Mouse (Mus musculus): ENCODE measurements around the gene Ripor2.

Ripor2 gene

GRCm38 (mm10) chr13:24584403-24584802 is 2.4 kb downstream of the Ripor2 start:
- DNase-seq (ENCODE audit: low spot score): no peak

DNA sequence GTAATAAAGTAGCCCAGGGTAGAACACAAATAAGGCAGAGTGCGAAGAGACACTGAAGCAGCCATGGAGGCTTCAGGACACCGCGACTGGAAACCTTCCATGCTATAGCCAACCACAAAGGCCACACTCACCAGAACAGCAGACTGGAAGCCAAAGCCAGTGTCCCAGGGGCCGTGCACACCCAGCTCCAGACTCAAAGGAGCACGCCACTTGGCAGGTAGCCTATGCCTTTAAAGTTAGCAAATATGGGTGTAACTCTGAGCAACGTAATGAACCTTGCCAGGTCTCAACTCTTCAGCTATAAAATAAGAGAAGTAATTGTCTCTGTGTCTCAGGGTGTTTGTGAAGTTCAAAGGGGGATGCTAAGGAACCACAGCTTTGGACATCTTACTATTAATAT is 2.9 kb downstream of the Ripor2 start:
- DNase-seq (ENCODE audit: low spot score): no peak

DNA sequence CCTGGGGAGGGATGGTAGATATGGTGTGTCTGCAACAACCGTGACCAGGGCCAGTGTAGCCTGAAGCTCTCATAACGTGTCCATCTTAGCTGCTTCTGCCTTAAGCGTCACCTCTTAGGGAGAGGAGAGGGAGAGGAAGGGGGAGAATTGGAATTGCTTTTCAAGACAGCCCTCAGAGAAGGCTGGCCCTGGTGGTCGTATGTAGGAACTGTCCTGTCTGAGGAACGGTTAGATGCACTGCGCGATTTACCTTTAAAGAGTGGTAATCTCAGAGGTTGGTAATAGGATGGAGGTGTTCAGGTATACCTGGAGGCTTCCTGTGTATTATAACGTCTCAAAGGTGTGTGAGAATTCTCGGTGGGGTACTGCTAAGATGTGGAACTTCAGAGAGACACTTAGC is 3.4 kb downstream of the Ripor2 start:
- no peak for DNase-seq (ENCODE audit: low spot score)

- no peak for DNase-seq (ENCODE audit: low spot score)
Observed at GRCm38 (mm10) chr13:24587192-24587895, 5.4 kb downstream of the Ripor2 start.

DNA sequence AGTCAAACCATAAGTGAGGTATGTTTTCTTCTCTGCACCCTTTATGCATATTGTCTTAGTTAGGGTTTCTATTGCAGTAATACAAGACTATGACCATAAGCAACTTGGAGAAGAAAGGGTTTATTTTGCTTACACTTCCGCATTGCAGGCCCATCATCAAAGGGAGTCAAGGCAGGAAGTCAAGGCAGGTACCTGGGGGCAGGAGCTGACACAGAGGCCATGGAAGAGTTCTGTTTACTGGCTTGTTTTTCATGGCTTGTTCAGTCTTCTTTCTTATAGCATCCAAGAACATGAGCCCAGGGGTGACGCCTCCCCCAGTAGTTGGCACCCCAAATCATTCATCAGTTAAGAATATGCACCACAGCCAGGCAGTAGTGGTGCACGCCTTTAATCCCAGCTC is 6.6 kb downstream of the Ripor2 start:
- no peak for DNase-seq (ENCODE audit: low spot score)

GRCm38 (mm10) chr13:24591737-24592136 is 9.7 kb downstream of the Ripor2 start:
- DNase-seq (ENCODE audit: low spot score): no peak

DNA sequence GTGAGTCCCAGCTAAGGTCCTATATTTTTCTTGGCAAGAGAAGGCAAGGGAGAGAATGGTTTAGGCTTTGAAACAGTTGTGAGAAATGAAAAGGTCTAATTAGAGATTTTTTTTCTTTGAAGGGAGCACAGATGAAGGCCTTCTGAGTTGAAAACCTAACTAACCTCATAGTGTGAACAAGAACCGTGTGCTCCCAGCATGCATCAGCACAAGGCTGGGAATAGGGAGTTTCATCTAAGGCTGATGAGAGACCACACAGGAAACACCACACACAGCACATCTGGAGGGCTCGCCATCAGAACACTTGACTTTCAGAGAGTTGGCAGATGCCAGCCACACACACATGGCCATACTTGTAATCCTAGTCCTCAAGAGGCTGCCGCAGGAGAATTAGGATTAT is 12.3 kb downstream of the Ripor2 start:
- no peak for DNase-seq (ENCODE audit: low spot score)

- DNase-seq (ENCODE audit: low spot score): no peak
Observed at GRCm38 (mm10) chr13:24599631-24600041, 17.6 kb downstream of the Ripor2 start.

DNA sequence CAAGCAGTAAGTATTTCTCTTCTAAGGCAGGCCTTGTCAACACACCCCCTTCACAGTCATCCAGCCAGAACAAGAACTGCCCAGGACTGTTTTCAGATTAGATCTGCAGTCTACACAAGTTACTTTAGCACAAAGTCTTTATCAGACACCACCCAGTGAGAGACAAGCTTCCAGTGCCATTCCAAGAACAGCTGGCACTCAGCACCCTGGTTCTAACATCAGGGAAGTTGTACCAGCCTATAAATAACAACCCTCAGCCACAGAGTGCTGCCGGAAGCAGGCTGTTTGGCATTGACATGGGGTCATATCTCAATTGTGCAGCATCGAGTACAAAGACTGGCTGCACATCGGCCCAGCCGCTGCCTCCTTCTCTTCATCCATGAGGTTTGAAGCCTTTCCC is 21.0 kb downstream of the Ripor2 start:
- DNase-seq (ENCODE audit: low spot score): no peak

- no peak for DNase-seq (ENCODE audit: low spot score)
Observed at GRCm38 (mm10) chr13:24603591-24604009, 21.6 kb downstream of the Ripor2 start.

DNA sequence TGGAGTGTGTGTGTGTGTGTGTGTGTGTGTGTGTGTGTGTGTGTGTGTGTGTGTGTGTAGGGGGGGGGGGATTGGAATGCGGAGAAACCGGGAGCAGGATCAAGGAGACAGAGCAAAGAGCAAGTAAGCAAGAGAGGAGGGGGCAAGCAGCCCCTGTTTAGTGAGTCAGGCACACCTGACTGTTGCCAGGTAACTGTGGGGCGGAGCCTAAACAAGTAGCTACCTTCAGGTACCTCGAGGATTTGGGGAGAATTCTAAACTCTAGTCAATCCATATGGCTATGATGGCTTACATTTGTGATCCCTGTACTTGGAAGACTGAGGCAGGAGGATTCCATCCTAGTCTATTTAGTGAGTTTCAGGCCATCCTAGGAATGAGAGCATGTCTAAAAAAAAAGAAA is 22.1 kb downstream of the Ripor2 start:
- no peak for DNase-seq (ENCODE audit: low spot score)

DNA sequence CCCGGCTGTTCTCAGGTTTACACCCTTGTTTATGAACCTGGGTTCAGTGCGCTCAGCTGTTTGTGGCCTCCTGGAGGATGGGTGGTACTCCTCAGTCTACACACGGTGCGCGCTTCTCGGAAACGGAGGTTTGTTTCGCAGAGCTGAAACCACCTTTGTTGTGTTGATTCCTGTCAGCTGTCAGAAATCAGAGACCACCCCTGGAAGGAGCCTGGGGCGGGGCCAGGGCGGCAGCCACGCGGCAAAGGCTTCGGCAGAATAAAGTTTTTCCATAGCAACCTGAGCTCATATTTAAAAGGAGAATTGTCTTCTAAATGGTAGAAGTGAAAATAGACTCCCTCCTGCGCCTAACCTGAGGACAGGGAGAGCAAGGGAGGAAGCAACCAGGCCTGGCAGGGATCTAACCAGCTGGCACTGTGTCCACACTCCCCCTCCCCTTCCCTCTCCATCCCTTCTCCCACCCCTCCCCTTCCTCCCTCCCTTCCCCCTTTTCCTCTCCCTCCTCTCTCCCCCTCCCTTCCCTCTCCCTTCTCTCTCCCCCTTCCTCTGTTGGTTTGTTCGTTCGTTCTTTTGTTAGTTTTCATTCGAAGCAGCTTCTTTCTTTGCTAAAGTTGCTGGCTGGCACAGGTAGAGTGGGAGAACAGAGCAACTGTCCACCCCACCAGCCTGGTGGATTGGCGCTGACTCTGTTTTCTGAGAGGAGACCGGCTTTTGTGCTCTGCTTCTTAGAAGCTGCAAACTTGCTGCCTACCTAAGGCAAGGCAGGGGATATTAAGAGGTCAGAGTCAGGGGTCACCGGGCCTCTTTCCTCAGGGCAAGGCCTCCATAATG is 23.0 kb downstream of the Ripor2 start:
- no peak for DNase-seq (ENCODE audit: low spot score)

DNA sequence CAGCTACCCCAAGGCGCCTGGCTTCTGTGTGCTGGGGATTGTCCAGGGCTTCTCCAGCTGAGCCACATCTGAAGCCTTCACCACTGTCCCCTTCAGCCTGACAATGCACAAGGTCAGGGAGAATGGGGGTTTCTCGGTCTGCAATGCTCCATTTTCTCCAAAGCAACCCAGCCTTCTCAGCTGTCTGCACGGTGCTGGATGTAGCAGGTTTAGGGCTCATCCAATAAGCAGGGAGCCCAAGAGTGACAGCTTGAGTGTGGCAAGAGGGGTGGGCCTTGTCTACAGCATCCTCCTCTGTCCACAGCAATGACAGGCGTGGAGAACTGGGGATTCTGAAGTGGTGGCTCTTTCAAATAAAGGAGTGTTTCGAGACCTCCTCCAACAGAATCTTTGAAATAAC is 23.8 kb downstream of the Ripor2 start:
- DNase-seq (ENCODE audit: low spot score): no peak

DNA sequence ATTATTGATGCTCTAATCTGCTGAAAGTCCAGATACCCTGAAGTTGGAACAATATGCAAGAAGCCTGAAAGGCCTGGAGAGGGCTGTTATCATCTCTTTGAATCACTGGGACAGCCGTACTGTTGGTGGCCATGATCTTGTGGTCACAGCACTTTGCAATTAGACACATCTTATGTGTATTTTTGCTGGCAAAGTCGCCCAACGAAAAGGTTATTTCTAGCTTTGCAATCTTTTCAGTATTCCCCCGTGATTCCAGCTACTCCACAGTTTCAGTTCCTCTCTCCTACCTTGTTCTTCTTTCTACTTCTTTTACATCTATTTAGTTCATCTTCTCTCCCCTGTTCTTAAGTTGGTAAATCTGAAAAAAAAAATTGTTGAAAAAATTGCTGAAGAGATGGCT is 26.0 kb downstream of the Ripor2 start:
- DNase-seq (ENCODE audit: low spot score): no peak

- no peak for DNase-seq (ENCODE audit: low spot score)
Observed at GRCm38 (mm10) chr13:24608709-24609108, 26.7 kb downstream of the Ripor2 start.

DNA sequence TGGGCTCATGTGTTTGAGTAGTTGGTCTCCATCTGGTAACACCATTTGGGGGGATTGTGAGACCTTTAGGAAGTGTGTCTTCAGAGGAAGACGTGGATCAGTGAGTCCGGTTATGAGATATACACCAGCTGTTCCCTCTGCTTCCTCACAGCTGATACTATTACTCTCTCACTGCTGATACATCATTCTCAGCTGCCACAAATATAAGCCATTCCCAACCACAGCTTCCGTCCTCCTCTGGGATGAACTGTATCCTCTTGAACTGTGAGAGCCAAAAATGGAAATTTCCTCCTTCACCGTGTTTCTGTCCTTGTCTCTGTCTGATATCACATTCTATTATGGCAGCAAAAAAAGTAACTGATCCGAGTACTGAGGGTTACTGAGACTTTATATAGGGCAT is 28.9 kb downstream of the Ripor2 start:
- no peak for DNase-seq (ENCODE audit: low spot score)

- DNase-seq (ENCODE audit: low spot score): no peak
Observed at GRCm38 (mm10) chr13:24613031-24613430, 31.0 kb downstream of the Ripor2 start.

DNA sequence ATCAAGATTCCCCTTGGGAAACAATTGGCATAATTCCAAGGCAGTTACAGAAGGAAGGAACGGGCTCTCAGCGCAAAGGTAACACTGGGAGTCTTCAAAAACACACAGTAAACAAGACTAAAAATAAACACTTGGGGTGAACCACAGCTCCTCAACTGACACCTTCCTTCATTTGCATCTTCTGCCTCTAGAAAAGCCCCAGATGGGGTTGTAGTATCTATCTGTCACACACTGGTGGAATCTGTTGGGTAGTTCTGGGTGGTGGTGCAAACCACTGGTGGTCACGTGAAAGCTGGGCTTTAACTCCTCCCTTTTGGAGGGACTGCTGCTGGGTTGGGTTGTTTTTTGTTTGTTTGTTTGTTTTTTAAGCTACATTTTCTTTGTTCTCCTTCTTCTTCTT is 31.4 kb downstream of the Ripor2 start:
- DNase-seq (ENCODE audit: low spot score): peak; percentile 56

DNA sequence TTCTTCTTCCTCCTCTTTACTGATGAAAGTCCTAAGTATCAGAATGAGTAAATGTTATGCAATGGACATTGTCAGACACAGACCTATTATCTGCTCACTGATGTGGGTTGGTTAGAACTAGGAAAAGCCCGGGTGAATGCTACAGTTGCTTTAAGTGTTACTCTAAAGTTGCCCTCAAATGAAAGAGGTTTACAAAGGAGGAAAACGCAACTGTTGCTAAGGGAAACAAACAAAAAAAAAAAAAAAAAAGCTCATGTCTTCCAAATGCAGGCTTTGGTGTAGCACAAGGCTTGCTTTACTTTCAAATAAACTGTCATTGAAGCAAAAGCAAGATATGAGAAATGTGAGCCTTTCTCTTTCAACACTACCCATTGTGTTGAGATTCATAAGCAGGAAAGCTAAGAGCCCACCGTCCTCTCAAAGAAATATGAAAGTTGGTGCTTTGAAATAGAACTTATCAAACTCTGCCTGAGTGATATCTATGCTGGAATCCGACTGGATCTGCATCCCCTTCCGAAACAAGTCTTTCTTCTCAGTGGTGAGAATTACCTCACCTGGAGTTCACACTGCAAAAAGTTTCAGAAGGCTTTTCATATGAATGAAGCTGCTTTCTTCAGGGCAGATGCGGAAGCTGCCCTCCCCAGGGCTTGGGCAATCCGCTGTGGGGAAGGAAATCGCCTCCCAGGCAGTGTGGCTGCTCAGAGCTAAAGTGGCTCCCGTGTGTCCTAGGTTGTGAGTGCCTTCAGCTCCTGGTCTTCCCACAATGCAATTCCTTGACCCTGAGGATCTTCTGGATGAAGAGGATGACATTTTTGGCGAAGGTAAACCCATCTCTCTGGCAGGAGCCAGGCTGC is 32.2 kb downstream of the Ripor2 start:
- DNase-seq (ENCODE audit: low spot score): no peak

- no peak for DNase-seq (ENCODE audit: low spot score)
Observed at GRCm38 (mm10) chr13:24615921-24616565, 34.1 kb downstream of the Ripor2 start.

DNA sequence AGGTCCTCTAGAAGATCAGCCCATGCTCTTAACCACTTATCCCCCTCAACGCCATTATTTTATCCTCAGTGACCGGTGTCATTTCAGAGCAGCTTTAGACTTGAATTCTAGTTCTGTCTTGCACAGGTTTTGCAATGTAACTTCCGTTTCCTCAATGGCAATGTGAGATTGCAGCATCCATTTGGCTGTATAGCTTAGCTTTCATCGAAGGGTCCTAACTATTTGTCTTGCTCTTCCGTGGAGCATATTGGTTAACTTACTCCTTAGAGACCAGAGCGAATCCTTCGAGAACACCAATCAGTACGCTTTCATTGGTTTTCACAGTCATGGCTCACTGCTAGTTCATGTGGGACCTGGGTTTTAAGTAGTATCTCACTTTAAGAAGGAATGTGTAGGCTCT is 34.7 kb downstream of the Ripor2 start:
- no peak for DNase-seq (ENCODE audit: low spot score)

Measured in adipocyte (in vitro differentiated cells).